Mouse (Mus musculus): ENCODE data around the gene Tfam. TPM values are rescaled to one million over a fixed set of nuclear protein-coding genes. Genes with fewer than 3 reads are reported as not detected.

The Tfam gene
- polyA plus RNA-seq, 1 experiment from 2014 or later = 74.2 TPM

DNA sequence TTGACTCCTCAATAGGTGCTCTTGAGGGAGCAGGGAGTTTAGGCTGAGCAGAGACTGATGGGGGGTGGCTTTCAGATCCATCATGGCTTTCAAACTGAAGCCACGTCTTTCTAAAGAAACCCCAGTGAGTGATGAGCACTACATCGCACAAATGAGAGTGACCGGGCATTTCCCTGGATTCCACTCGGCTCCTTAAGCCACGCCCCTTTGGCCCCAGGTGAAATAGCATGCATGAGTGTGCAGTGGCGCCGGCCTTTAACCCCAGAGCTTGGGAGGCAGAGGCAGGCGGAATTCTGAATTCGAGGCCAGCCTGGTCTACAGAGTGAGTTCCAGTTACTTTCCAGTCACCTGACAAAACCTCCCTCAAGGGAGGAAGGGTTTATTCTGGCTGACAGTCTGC lies 22.1 kb downstream of the Tfam start:
- H3K36me3 ChIP-seq (ENCODE audit: control insufficient read depth, insufficient read depth, low read length) = no peaks in the 10 kb centered on the region
- no peak overlapping the region for H3K9ac ChIP-seq (ENCODE audit: low read length)
- WGBS = 83% methylated on average over 9 of the region's 9 CpGs
- H3K4me2 ChIP-seq (ENCODE audit: low read length) = no peak overlapping the region
- H3K9me3 ChIP-seq (ENCODE audit: control insufficient read depth, low read length) = no peaks in the 10 kb centered on the region
- no peak overlapping the region for H3K4me3 ChIP-seq (ENCODE audit: low read depth, low read length)
- H3K4me1 ChIP-seq (replicated peaks; ENCODE audit: control insufficient read depth, insufficient read depth, low read length) = no peaks in the 10 kb centered on the region
- no peak for ATAC-seq (replicated peaks; ENCODE audit: low FRiP score, low TSS enrichment, low read depth)
- DNase-seq (ENCODE audit: low spot score) = no peak
- no peaks in the 10 kb centered on the region for H3K27me3 ChIP-seq (replicated peaks; ENCODE audit: control insufficient read depth, insufficient read depth, low read length)
- no peak overlapping the region for H3K27ac ChIP-seq (ENCODE audit: low read depth)

DNA sequence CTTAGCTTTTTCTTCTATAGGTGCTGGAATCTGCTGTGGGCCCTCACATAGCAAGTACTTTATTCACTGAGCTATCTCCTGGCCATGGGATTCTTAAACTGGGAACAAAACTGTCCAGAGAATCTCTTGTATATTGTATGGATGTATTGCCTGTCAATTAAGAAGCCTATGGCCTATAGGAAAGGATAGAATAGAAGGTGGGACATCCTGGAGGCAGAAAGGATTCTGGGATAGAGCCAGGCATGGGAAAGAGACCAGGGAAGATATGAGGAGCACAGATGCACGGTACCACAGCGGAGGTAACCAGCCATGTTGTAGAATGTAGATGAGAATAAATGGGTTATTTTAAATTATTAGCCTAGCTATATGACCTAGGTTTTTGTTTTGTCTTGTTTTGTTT lies 36.6 kb downstream of the Tfam start:
- H3K4me2 ChIP-seq (ENCODE audit: low read length) = no peak overlapping the region
- H3K4me1 ChIP-seq (replicated peaks; ENCODE audit: control insufficient read depth, insufficient read depth, low read length) = no peaks in the 10 kb centered on the region
- no peak overlapping the region for H3K27ac ChIP-seq (ENCODE audit: low read depth)
- no peaks in the 10 kb centered on the region for H3K27me3 ChIP-seq (replicated peaks; ENCODE audit: control insufficient read depth, insufficient read depth, low read length)
- 93% methylated on average over 2 of the region's 2 CpGs for WGBS
- H3K9ac ChIP-seq (ENCODE audit: low read length) = no peak overlapping the region
- no peak overlapping the region for H3K4me3 ChIP-seq (ENCODE audit: low read depth, low read length)
- H3K36me3 ChIP-seq (ENCODE audit: control insufficient read depth, insufficient read depth, low read length) = no peaks in the 10 kb centered on the region
- no peaks in the 10 kb centered on the region for H3K9me3 ChIP-seq (ENCODE audit: control insufficient read depth, low read length)
- ATAC-seq (replicated peaks; ENCODE audit: low FRiP score, low TSS enrichment, low read depth) (no peak), DNase-seq (ENCODE audit: low spot score) (no peak)

DNA sequence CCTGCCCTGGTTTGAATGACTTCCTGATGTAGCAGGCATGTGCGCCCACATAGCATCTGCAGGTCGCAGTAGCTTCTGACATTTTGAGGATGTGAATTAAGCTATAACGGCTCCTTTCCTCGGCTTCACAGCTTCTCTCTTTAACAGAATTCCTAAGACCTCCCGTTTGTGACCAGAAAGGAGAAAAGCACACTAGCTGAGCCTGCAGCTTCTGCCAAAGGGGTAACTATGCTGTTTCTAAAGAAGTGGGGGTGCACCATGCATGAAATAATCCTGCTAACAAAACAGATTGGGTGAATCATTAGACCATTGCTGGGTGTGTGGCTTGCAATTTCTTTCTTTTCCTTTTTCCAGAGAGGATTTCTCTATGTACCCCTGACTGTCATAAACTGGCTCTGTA lies 37.1 kb downstream of the Tfam start:
- Histone ChIP-seq H3K9me3 (ENCODE audit: control insufficient read depth, low read length) (no peaks in the 10 kb centered on the region), H3K9ac (ENCODE audit: low read length) (no peak overlapping the region), H3K4me3 (ENCODE audit: low read depth, low read length) (no peak overlapping the region), H3K27ac (ENCODE audit: low read depth) (no peak overlapping the region), H3K4me2 (ENCODE audit: low read length) (no peak overlapping the region), H3K4me1 (replicated peaks; ENCODE audit: control insufficient read depth, insufficient read depth, low read length) (no peaks in the 10 kb centered on the region), H3K27me3 (replicated peaks; ENCODE audit: control insufficient read depth, insufficient read depth, low read length) (no peaks in the 10 kb centered on the region), H3K36me3 (ENCODE audit: control insufficient read depth, insufficient read depth, low read length) (no peaks in the 10 kb centered on the region)
- DNase-seq (ENCODE audit: low spot score) (no peak), ATAC-seq (replicated peaks; ENCODE audit: low FRiP score, low TSS enrichment, low read depth) (no peak)
- WGBS = 70% methylated on average over 5 of the region's 5 CpGs

DNA sequence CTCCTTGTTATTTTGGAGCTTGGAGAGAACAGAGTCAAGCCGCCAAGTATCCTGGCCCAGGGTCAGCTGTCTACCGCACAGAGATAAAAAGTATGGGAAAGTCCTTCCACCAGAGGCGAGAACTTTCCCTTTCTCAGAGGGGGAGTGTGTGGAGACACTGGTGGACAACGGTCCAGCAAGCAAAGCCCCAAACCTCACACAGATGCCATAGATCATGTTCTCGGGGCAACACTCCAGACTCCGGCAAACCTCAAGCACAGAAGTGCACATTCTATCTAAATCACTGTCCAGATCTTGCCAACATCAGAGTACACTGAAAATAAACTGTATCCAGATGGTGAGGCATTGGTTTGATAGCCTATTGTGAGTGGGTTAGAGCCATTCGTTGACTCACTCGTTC lies 39.4 kb downstream of the Tfam start:
- peaks cover 8% of the 10 kb centered on the region; the same call in 1 of the 2 replicates for H3K4me1 ChIP-seq (replicated peaks; ENCODE audit: control insufficient read depth, insufficient read depth, low read length)
- WGBS = 80% methylated on average over 8 of the region's 8 CpGs
- H3K9ac ChIP-seq (ENCODE audit: low read length) = no peak overlapping the region
- no peak overlapping the region for H3K4me2 ChIP-seq (ENCODE audit: low read length)
- no peak for ATAC-seq (replicated peaks; ENCODE audit: low FRiP score, low TSS enrichment, low read depth)
- H3K9me3 ChIP-seq (ENCODE audit: control insufficient read depth, low read length) = no peaks in the 10 kb centered on the region
- H3K4me3 ChIP-seq (ENCODE audit: low read depth, low read length) = no peak overlapping the region
- no peaks in the 10 kb centered on the region for H3K36me3 ChIP-seq (ENCODE audit: control insufficient read depth, insufficient read depth, low read length)
- H3K27me3 ChIP-seq (replicated peaks; ENCODE audit: control insufficient read depth, insufficient read depth, low read length) = no peaks in the 10 kb centered on the region
- H3K27ac ChIP-seq (ENCODE audit: low read depth) = no peak overlapping the region
- no peak for DNase-seq (ENCODE audit: low spot score)

DNA sequence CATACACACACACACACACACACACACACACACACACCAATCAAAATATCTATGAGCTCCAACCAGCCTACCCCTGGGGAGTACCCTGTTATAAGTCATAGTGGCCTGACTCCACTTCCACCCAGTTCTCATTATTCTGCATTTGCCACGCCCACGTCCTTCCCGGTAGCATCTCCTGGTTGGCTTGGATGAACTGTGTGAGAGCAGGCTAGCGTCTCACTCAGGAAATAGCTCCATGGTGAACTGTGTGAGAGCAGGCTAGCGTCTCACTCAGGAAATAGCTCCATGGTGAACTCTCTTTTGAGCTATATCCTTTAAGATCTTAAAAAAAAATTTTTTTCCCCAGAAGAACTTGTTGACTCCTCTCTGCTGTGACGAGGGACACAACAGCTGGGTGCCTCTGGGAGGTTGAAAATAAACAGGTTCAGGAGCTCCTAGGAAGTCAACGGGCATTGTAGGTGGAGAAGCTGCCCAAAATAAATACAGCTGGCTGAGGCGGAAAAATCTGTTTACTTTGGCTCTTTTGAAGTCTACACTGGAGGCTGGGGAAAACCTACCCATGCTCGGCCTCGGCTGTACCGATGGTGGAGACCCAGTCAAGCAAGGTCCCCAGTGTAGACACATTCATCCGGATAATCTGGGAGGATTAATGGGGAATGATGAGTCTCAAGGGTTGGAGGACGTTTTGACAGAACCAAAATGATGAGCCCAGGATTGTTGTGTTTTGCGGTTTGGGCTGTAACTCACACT lies 40.9 kb downstream of the Tfam start:
- no peak for ATAC-seq (replicated peaks; ENCODE audit: low FRiP score, low TSS enrichment, low read depth)
- H3K4me2 ChIP-seq (ENCODE audit: low read length) = no peak overlapping the region
- peaks cover 8% of the 10 kb centered on the region; the same call in 1 of the 2 replicates for H3K4me1 ChIP-seq (replicated peaks; ENCODE audit: control insufficient read depth, insufficient read depth, low read length)
- no peak overlapping the region for H3K9ac ChIP-seq (ENCODE audit: low read length)
- DNase-seq (ENCODE audit: low spot score) = no peak
- no peaks in the 10 kb centered on the region for H3K36me3 ChIP-seq (ENCODE audit: control insufficient read depth, insufficient read depth, low read length)
- no peak overlapping the region for H3K27ac ChIP-seq (ENCODE audit: low read depth)
- H3K9me3 ChIP-seq (ENCODE audit: control insufficient read depth, low read length) = no peaks in the 10 kb centered on the region
- no peak overlapping the region for H3K4me3 ChIP-seq (ENCODE audit: low read depth, low read length)
- no peaks in the 10 kb centered on the region for H3K27me3 ChIP-seq (replicated peaks; ENCODE audit: control insufficient read depth, insufficient read depth, low read length)
- 39% methylated on average over 14 of the region's 14 CpGs for WGBS

DNA sequence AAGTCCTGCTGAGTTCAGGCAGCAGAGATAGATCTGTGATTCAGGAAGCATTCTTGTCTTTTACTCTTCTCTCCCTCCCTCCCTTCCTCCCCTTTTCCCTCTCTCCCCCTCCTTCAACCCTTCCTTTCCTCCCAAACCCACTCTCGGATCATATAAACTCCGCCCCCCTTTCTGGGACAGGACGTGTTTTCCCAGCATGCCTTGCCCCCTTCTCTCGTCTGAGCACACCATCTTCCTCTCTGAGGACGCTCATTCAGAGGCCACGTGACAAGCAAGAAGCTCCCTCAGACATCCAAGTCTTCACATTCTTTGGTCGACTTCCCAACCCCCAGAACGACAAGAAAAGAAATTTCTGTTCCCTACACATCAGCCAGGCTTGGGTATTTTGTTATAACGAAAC lies 42.6 kb downstream of the Tfam start:
- Histone ChIP-seq H3K36me3 (ENCODE audit: control insufficient read depth, insufficient read depth, low read length) (no peaks in the 10 kb centered on the region), H3K27me3 (replicated peaks; ENCODE audit: control insufficient read depth, insufficient read depth, low read length) (no peaks in the 10 kb centered on the region), H3K4me2 (ENCODE audit: low read length) (no peak overlapping the region; the same call in 1 of the 2 replicates), H3K4me1 (replicated peaks; ENCODE audit: control insufficient read depth, insufficient read depth, low read length) (peaks cover 8% of the 10 kb centered on the region; the same call in 1 of the 2 replicates), H3K27ac (ENCODE audit: low read depth) (no peak overlapping the region), H3K9me3 (ENCODE audit: control insufficient read depth, low read length) (no peaks in the 10 kb centered on the region), H3K9ac (ENCODE audit: low read length) (no peak overlapping the region), H3K4me3 (ENCODE audit: low read depth, low read length) (no peak overlapping the region)
- no peak for ATAC-seq (replicated peaks; ENCODE audit: low FRiP score, low TSS enrichment, low read depth)
- WGBS = 38% methylated on average over 9 of the region's 9 CpGs
- DNase-seq (ENCODE audit: low spot score) = no peak

DNA sequence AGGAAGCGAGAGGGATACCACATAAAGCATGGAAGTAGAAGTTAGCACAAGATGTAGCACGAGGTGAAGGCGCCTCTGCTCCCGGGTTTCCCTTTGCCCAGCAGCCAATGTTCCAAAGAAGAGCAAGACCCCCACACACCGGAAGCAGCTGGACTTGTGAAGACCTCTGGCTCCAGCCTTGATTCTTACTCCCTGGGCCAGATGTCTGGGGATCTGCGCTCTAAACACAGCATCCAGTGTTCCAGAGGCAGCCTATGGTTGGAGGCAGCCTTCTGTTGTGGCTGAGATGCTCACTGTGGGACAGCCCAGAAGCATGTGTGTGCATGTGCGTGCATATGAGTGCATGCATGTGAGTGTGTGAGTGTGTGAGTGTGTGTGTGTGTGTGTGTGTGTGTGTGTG lies 43.4 kb downstream of the Tfam start:
- Histone ChIP-seq H3K9me3 (ENCODE audit: control insufficient read depth, low read length) (no peaks in the 10 kb centered on the region), H3K27me3 (replicated peaks; ENCODE audit: control insufficient read depth, insufficient read depth, low read length) (no peaks in the 10 kb centered on the region), H3K4me3 (ENCODE audit: low read depth, low read length) (no peak overlapping the region), H3K4me1 (replicated peaks; ENCODE audit: control insufficient read depth, insufficient read depth, low read length) (peaks cover 8% of the 10 kb centered on the region; the same call in 1 of the 2 replicates), H3K4me2 (ENCODE audit: low read length) (no peak overlapping the region), H3K27ac (ENCODE audit: low read depth) (no peak overlapping the region), H3K36me3 (ENCODE audit: control insufficient read depth, insufficient read depth, low read length) (no peaks in the 10 kb centered on the region), H3K9ac (ENCODE audit: low read length) (no peak overlapping the region)
- ATAC-seq (replicated peaks; ENCODE audit: low FRiP score, low TSS enrichment, low read depth) = no peak
- DNase-seq (ENCODE audit: low spot score) = no peak
- 79% methylated on average over 7 of the region's 7 CpGs for WGBS

DNA sequence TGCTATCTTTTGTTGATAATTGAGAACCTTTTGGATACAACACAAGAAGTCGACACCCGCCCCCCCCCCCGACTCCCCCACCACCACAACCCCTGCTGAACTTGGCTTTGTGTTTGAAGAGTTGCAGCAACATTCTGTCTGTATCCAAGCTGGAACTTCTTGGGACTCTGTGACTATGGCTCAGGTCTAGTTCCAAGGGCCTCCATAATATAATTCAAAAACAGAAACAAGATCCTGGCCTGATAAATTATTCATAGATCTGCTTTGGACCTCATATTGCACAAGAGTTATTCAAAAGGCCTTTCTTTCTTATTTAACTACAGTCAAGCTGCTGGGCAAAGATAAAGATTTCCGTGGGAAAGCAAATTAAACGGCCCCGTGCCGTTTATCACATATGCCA lies 44.8 kb downstream of the Tfam start:
- Histone ChIP-seq H3K9ac (ENCODE audit: low read length) (no peak overlapping the region), H3K4me2 (ENCODE audit: low read length) (no peak overlapping the region), H3K4me1 (replicated peaks; ENCODE audit: control insufficient read depth, insufficient read depth, low read length) (peaks cover 8% of the 10 kb centered on the region; the same call in 1 of the 2 replicates), H3K4me3 (ENCODE audit: low read depth, low read length) (no peak overlapping the region), H3K36me3 (ENCODE audit: control insufficient read depth, insufficient read depth, low read length) (no peaks in the 10 kb centered on the region), H3K9me3 (ENCODE audit: control insufficient read depth, low read length) (no peaks in the 10 kb centered on the region), H3K27ac (ENCODE audit: low read depth) (no peak overlapping the region), H3K27me3 (replicated peaks; ENCODE audit: control insufficient read depth, insufficient read depth, low read length) (no peaks in the 10 kb centered on the region)
- DNase-seq (ENCODE audit: low spot score) (no peak), ATAC-seq (replicated peaks; ENCODE audit: low FRiP score, low TSS enrichment, low read depth) (no peak)
- 62% methylated on average over 7 of the region's 7 CpGs for WGBS

DNA sequence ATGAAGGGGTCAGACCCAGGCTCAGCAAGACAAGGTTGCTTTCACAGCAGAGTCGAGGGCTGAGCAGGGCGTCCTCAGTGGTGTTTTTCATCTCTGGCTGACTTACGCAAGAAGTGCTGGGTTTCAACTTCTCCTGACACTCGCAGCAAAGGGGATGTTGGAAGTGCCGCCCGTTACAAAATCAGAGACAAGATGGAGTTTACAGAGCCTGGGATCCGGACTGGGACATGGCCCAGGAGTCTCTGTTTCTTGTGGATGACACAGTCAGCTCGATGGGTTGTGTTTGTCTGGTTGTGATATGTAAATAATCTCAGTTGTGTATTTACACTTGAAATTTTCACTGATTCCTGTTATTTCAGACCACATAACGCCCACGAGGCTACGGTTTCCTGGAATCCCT lies 45.2 kb downstream of the Tfam start:
- no peaks in the 10 kb centered on the region for H3K36me3 ChIP-seq (ENCODE audit: control insufficient read depth, insufficient read depth, low read length)
- no peak for DNase-seq (ENCODE audit: low spot score)
- H3K27ac ChIP-seq (ENCODE audit: low read depth) = no peak overlapping the region

More for the DNA sequence above, 45.2 kb downstream of the Tfam start:
- H3K27me3 ChIP-seq (replicated peaks; ENCODE audit: control insufficient read depth, insufficient read depth, low read length) = no peaks in the 10 kb centered on the region
- 64% methylated on average over 11 of the region's 11 CpGs for WGBS
- H3K9ac ChIP-seq (ENCODE audit: low read length) = no peak overlapping the region
- no peak overlapping the region for H3K4me3 ChIP-seq (ENCODE audit: low read depth, low read length)
- H3K4me1 ChIP-seq (replicated peaks; ENCODE audit: control insufficient read depth, insufficient read depth, low read length) = peaks cover 8% of the 10 kb centered on the region; the same call in 1 of the 2 replicates
- no peak overlapping the region for H3K4me2 ChIP-seq (ENCODE audit: low read length)
- no peak for ATAC-seq (replicated peaks; ENCODE audit: low FRiP score, low TSS enrichment, low read depth)
- H3K9me3 ChIP-seq (ENCODE audit: control insufficient read depth, low read length) = no peaks in the 10 kb centered on the region
